Mouse (Mus musculus) neural tube, embryonic 15.5 days (tissue): ENCODE measurements around the gene AL732309.1. TPM values are rescaled to one million over a fixed set of nuclear protein-coding genes. Genes with fewer than 3 reads are reported as not detected.

Source experiments
- ATAC-seq: fragments of 200-750 bp; cut with Nextera tagmentation; 2 replicates; pipeline ENCODE4 v1.8.0; 2017; ENCODE audit warnings: mild to moderate bottlenecking, moderate TSS enrichment, moderate library complexity; ENCODE audit not compliant: low FRiP score
- H3K27ac ChIP-seq: fragments of 300-500 bp; sonication (generic); replicated peaks from 2 replicates; pipeline ENCODE4 v1.5.1; 2015; ENCODE audit warnings: mild to moderate bottlenecking, inconsistent platforms
- H3K27me3 ChIP-seq: fragments of 300-500 bp; sonication (generic); replicated peaks from 2 replicates; pipeline ENCODE4 v1.6.1; 2015; ENCODE audit warnings: inconsistent platforms
- H3K36me3 ChIP-seq: fragments of 300-500 bp; sonication (generic); 2 replicates; pipeline ENCODE4 v1.6.1; 2015; ENCODE audit warnings: inconsistent platforms
- H3K4me1 ChIP-seq: fragments of 300-500 bp; sonication (generic); 2 replicates; pipeline ENCODE4 v1.6.1; 2015; ENCODE audit warnings: inconsistent platforms
- H3K4me2 ChIP-seq: fragments of 300-500 bp; sonication (generic); 2 replicates; pipeline ENCODE4 v1.6.1; 2015; ENCODE audit warnings: inconsistent platforms, mild to moderate bottlenecking, moderate library complexity
- H3K4me3 ChIP-seq: fragments of 300-500 bp; sonication (generic); replicated peaks from 2 replicates; pipeline ENCODE4 v1.5.1; 2015; ENCODE audit warnings: mild to moderate bottlenecking, inconsistent platforms
- H3K9ac ChIP-seq: fragments of 300-500 bp; sonication (generic); replicated peaks from 2 replicates; pipeline ENCODE4 v1.6.1; 2015; ENCODE audit warnings: mild to moderate bottlenecking, inconsistent platforms
- H3K9me3 ChIP-seq: fragments of 300-500 bp; sonication (generic); replicated peaks from 2 replicates; pipeline ENCODE4 v1.6.1; 2016; ENCODE audit warnings: inconsistent platforms
- WGBS: fragments of 180-500 bp; shearing (Covaris S2); methylation state at CpG from one replicate; pipeline ENCODE4 v1.1.7; 2015; ENCODE audit warnings: mixed read lengths; 5-methylcytosine and 5-hydroxymethylcytosine counted together
- polyA plus RNA-seq: library from polyadenylated mRNA; unstranded; fragments of >200 nt; fragmentation: Nextera tagmentation; extraction: Ambion mirVana; gene quantifications from 2 replicates; pipeline ENCODE4 v1.2.1, GENCODE M21; 2015

AL732309.1 gene
- polyA plus RNA-seq, 1 experiment from 2014 or later, result 4.6 TPM

DNA sequence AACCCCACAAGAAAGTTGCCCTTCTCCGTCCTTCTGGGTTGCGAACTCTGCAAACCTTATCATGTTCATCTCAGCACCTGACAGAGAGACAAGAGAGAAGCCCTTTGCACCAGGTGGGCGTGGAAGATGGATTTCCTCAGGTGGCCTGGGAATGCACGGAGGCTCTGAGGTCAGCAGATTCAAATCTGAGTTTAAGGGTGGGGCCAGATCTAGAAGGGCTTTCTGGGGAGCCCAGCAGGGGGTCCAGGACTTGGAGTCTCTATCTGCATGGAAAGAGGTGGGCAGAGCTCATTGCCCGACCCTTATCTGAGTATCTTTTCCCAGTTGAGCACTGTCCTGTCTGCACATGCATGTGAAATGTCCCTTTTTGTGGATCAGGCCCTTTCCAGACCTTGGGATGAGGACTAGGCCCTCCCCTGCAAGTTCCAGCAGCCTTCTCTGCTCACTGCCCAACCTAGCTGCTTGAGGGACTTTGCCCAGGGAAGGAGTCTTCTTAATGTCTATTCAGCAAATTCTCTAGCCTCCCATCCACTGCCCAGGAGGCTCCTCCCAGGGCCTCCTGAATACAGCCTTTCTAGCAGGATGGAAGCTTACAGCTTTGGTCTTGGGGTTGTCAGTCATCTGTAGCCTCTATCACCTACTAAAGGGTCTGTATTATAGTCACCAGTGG lies 12.0 kb downstream of the AL732309.1 start:
- no peak overlapping the region for H3K9ac ChIP-seq
- H3K36me3 ChIP-seq, result no peaks in the 10 kb centered on the region
- ATAC-seq, result no peak
- no peaks in the 10 kb centered on the region for H3K4me1 ChIP-seq
- H3K9me3 ChIP-seq, result no peaks in the 10 kb centered on the region
- peaks cover 10% of the 10 kb centered on the region; the same call in 1 of the 2 replicates for H3K27me3 ChIP-seq
- H3K4me3 ChIP-seq, result no peak overlapping the region
- WGBS, result 77% methylated on average over 5 of the region's 5 CpGs
- H3K4me2 ChIP-seq, result no peak overlapping the region
- no peak overlapping the region for H3K27ac ChIP-seq

DNA sequence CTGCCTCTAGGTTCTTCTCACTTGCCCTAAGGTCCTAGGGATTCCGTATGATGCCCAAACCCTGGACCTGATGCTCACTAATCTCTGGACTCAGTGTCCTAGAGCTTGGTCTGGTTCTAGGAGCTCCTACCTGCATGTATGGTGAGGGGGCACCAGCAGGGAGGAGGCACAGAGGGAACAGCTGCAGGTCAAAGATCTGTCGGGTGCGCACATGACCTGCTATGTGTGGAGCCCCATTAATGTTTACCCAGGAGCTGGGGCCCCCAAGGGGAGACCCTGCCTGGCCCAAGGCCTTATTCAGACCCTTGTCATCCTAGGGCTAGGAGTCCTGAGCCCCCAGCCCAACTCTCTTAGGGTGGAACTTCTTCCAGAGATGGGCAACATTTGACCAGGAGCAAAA lies 12.6 kb downstream of the AL732309.1 start, which contains the start of gene Slc34a3:
Gene Slc34a3 (minus strand): TSS at position 315 of the 400 bp plus-strand sequence.
- 85% methylated on average over 3 of the region's 3 CpGs for WGBS
- Histone ChIP-seq H3K27ac (no peak within 1 kb of the TSS), H3K4me2 (no peak within 1 kb of the TSS), H3K4me3 (no peak within 1 kb of the TSS), H3K4me1 (peaks cover 3% of the 10 kb centered on the region), H3K9me3 (no peaks in the 10 kb centered on the region), H3K27me3 (peaks cover 10% of the 10 kb centered on the region; the same call in 1 of the 2 replicates), H3K36me3 (no peaks in the 10 kb centered on the region), H3K9ac (no peak within 1 kb of the TSS)
- ATAC-seq, result no peak

DNA sequence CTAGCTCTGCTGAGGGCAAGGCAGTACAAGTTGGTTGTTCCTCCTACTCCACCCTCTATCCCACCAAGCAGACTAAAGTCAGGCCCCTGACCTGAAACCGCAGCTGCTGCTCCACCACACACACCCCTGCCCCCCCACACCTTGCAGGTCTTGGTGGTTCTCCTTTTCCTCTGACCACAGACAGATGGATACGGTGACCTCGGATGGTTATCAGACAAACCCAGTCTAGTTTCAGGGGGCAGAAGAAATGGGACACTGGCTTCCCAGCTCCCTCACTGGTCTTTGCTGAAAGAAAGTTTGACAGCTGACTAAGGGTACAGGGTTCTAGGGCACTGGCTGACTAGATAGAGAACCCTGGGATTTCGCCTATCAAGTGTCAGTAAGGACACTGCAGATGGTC lies 13.2 kb downstream of the AL732309.1 start:
- WGBS, result 88% methylated on average over 4 of the region's 4 CpGs
- no peak for ATAC-seq
- peaks cover 10% of the 10 kb centered on the region; the same call in 1 of the 2 replicates for H3K27me3 ChIP-seq
- H3K9ac ChIP-seq, result no peak overlapping the region
- no peak overlapping the region for H3K4me2 ChIP-seq
- peaks cover 9% of the 10 kb centered on the region for H3K4me1 ChIP-seq
- no peak overlapping the region for H3K4me3 ChIP-seq
- H3K27ac ChIP-seq, result no peak overlapping the region
- H3K36me3 ChIP-seq, result no peaks in the 10 kb centered on the region
- no peaks in the 10 kb centered on the region for H3K9me3 ChIP-seq

DNA sequence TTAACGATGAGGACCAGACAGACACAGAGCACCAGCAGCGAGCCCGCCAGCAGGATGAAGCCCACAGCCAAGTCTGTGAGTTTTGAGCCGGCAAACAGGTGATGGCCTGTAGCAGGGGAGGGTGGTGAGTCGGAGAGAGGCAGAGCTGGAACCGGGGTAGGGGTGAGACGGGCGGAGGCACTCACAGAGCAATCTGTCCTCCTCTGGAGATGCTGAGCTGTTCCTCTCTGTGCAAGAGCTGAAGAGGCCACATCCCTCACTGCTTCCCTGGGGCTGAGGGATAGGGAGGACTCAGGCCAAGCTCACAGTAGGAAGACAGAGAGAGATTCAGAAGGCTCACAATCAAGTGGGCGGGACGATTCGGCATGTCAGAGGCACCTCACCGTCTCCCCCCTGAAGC lies 15.6 kb downstream of the AL732309.1 start:
- Histone ChIP-seq H3K27ac (no peak overlapping the region), H3K36me3 (no peaks in the 10 kb centered on the region), H3K4me3 (no peak overlapping the region), H3K9ac (no peak overlapping the region), H3K9me3 (no peaks in the 10 kb centered on the region), H3K4me2 (no peak overlapping the region), H3K4me1 (peaks cover 14% of the 10 kb centered on the region), H3K27me3 (peaks cover 6% of the 10 kb centered on the region; the same call in 1 of the 2 replicates)
- no peak for ATAC-seq
- 68% methylated on average over 12 of the region's 12 CpGs for WGBS

DNA sequence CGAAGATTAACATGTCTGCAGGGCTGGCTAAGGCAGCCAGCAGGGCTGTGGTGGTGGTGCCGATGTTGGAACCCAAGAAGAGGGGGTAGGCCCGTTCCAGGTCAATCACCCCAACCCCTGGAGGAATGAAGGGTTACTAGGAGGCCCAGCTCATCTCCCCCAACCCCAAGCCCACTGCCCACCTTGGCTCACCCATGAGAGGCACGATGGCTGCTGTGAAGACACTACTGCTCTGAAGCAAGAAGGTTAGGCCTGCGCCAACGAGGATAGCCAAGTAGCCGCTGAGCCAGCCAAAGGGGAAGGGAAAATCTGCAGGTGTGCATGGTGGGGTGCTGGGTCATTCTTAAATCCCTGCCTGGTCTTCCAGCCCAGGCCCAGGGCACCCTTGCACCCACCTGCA lies 16.1 kb downstream of the AL732309.1 start:
- Histone ChIP-seq H3K4me3 (no peak overlapping the region), H3K36me3 (no peaks in the 10 kb centered on the region), H3K9me3 (no peaks in the 10 kb centered on the region), H3K9ac (no peak overlapping the region), H3K4me2 (no peak overlapping the region), H3K27ac (no peak overlapping the region), H3K27me3 (0 out of 2 replicates have a peak, but pooled peaks cover 6% of the 10 kb centered on the region), H3K4me1 (peaks cover 18% of the 10 kb centered on the region)
- ATAC-seq, result no peak
- 87% methylated on average over 7 of the region's 7 CpGs for WGBS

DNA sequence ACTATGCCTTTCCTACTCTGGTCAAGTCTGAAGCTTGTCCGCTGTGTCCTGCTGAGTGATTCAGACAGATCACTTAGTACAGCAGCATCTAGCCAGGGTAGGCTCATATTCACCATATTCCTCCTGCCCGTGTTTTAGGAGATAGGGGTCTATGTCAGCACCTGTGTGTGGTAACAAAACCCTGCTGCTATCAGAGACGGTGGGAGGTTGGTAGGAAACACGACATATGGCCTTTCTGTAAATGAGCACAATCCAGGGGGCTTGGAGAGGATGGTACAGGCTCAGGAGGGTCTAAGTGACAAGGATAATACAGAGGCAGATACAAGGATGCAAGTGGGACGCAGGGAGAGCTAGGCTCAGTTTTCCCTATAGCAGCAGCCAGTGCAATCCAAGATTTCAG lies 17.1 kb downstream of the AL732309.1 start:
- Histone ChIP-seq H3K4me3 (no peak overlapping the region), H3K36me3 (no peaks in the 10 kb centered on the region), H3K4me1 (peaks cover 22% of the 10 kb centered on the region), H3K27ac (no peak overlapping the region), H3K4me2 (no peak overlapping the region), H3K9me3 (no peaks in the 10 kb centered on the region), H3K9ac (no peak overlapping the region), H3K27me3 (0 out of 2 replicates have a peak, but pooled peaks cover 3% of the 10 kb centered on the region)
- ATAC-seq, result no peak
- WGBS, result 82% methylated on average over 5 of the region's 5 CpGs

DNA sequence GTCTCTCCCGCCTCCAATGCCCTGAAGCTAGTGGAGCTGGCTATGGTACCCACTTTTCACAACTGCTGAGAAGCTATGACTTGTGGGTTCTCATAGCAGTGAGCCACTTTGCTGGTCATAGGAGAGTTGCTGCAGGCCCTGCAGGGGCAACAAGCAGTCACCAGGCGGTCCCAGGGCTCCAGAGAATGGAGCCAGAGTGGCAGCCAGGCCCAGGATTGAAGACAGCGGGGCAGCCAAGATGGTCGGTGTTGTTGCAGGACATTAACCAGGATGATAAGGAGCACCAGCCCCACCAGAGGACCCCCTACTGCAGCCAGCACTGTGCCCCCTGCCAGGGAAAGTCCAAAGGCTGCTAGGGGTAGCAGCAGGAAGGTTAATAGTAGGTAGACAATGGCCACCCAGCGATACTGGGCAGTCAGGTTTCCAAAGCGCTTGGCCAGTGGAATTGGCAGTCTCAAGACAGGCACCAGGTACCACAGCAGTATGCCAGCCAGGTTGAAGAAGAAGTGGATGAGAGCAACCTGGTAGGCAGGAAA lies 17.6 kb downstream of the AL732309.1 start:
- ATAC-seq, result no peak
- H3K27me3 ChIP-seq, result 0 out of 2 replicates have a peak, but pooled peaks cover 3% of the 10 kb centered on the region
- H3K36me3 ChIP-seq, result no peaks in the 10 kb centered on the region
- no peak overlapping the region for H3K27ac ChIP-seq
- H3K4me3 ChIP-seq, result no peak overlapping the region
- peaks cover 22% of the 10 kb centered on the region for H3K4me1 ChIP-seq
- peak overlapping the region; percentile 49 for H3K4me2 ChIP-seq
- WGBS, result 75% methylated on average over 6 of the region's 6 CpGs
- no peak overlapping the region for H3K9ac ChIP-seq
- H3K9me3 ChIP-seq, result no peaks in the 10 kb centered on the region

DNA sequence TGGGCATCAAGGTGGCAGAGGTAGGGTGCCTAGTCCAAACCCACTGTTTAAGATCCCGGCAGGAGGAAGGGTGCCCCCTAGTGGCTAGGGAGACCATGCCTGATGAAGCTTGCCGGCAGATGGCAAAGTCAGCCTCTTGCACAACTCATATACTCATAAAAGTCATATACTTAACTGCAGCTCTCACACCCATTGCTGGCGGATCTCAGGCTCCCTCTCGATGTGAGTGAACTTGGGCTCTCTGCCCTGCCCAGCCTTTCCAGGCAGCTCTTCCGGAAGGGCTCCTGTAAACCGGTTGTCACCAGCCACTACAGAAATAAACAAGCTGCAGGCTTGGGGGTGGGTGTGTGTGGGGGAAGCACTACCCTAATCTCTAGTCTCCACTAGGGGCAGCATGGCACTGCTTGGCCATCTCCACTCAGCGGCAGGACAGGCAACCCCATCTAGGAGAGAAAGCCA lies 18.2 kb downstream of the AL732309.1 start:
- ATAC-seq, result no peak
- Histone ChIP-seq H3K27ac (peak overlapping the region; percentile 77), H3K4me3 (peak overlapping the region; percentile 20), H3K36me3 (no peaks in the 10 kb centered on the region), H3K9ac (no peak overlapping the region), H3K4me1 (peaks cover 28% of the 10 kb centered on the region), H3K27me3 (0 out of 2 replicates have a peak, but pooled peaks cover 3% of the 10 kb centered on the region), H3K9me3 (no peaks in the 10 kb centered on the region), H3K4me2 (peak overlapping the region; percentile 49)
- 2% methylated on average over 7 of the region's 7 CpGs for WGBS

DNA sequence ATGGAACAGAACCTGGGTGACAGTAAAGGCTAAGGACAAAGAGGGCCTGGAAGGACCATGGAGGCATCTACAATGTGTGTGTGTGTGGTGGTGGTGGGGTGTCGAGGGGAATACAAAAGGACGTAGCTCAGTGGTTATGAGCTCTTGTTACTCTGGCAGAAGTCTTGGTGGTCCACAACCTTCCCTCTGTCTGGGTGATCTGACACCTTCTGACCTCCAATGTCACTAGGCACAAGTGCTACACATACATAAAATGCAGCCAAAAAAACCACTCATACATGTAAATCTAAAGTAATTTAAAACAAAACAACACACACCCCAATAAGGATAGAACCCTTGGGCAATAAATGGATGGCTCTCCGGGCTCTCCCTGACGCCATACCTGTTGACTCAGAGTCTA lies 19.3 kb downstream of the AL732309.1 start:
- 0 out of 2 replicates have a peak, but pooled peaks cover 3% of the 10 kb centered on the region for H3K27me3 ChIP-seq
- H3K27ac ChIP-seq, result no peak overlapping the region
- no peaks in the 10 kb centered on the region for H3K9me3 ChIP-seq
- 91% methylated on average over 4 of the region's 4 CpGs for WGBS
- ATAC-seq, result no peak
- no peak overlapping the region for H3K9ac ChIP-seq
- H3K4me2 ChIP-seq, result no peak overlapping the region
- no peak overlapping the region for H3K4me3 ChIP-seq
- peaks cover 32% of the 10 kb centered on the region for H3K4me1 ChIP-seq
- no peaks in the 10 kb centered on the region for H3K36me3 ChIP-seq

DNA sequence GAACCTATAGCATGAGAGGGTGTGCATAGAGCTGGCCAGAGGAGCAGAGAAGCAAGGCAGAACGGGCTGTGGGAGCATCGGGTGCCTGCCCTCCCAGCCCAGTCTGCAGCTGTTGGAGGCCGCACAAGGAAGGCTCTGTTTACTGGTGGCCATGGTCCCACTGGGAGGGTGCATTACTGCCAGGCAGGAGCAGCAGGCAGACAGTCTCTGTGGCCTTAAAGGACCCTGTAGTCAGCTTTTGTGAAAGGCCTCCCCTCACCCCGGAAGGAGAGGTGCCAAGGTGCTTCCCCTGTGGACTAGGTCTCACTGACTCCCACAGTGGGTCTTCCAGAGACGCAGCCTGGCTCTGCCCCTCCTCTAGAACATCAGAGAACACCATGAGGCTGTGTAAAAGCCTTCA lies 19.8 kb downstream of the AL732309.1 start:
- H3K9me3 ChIP-seq, result no peaks in the 10 kb centered on the region
- 88% methylated on average over 5 of the region's 5 CpGs for WGBS
- peaks cover 1% of the 10 kb centered on the region; the same call in 1 of the 2 replicates for H3K36me3 ChIP-seq
- 0 out of 2 replicates have a peak, but pooled peaks cover 3% of the 10 kb centered on the region for H3K27me3 ChIP-seq
- H3K4me1 ChIP-seq, result peaks cover 32% of the 10 kb centered on the region
- no peak overlapping the region for H3K27ac ChIP-seq
- no peak overlapping the region for H3K4me3 ChIP-seq
- no peak overlapping the region for H3K9ac ChIP-seq
- no peak overlapping the region for H3K4me2 ChIP-seq
- no peak for ATAC-seq

DNA sequence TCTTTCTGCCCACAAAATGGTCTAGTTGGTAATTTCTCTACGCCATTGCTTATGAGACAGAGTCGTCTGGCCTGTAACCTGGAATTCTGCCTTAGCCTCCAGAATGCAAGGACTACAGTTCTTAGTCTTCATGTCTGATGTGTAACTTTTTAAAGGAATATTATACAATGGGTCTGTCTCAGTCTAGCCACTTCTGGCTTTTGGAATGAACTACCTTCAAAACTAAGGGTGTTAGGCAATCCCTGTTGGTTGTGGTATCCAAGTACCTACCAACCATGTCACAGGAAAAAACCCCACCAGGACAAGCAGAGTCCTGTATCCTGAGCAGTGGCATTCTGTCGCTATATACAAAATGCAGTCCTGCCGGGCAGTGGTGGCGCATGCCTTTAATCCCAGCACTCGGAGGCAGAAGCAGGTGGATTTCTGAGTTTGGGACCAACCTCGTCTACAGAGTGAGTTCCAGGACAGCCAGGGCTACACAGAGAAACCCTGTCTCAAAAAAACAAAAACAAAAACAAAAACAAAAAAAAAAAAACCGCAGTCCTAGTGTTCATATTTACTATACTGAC lies 20.8 kb downstream of the AL732309.1 start:
- Histone ChIP-seq H3K36me3 (peaks cover 5% of the 10 kb centered on the region; the same call in 1 of the 2 replicates), H3K9ac (peak overlapping the region; percentile 63; the same call in 1 of the 2 replicates), H3K27me3 (no peaks in the 10 kb centered on the region), H3K9me3 (no peaks in the 10 kb centered on the region), H3K4me3 (peak overlapping the region; percentile 92; the same call in 1 of the 2 replicates), H3K4me1 (peaks cover 32% of the 10 kb centered on the region), H3K27ac (peak overlapping the region; percentile 99), H3K4me2 (peak overlapping the region; percentile 61; the same call in 1 of the 2 replicates)
- no peak for ATAC-seq
- WGBS, result 72% methylated on average over 8 of the region's 8 CpGs
